Mouse (Mus musculus): ENCODE measurements around the gene Siglec1.
"Not testable (repeated sequence)": the region's sequence is repeated elsewhere in the genome, so short reads cannot be mapped to it uniquely, and the experiment has no call there.

Gene Siglec1

DNA sequence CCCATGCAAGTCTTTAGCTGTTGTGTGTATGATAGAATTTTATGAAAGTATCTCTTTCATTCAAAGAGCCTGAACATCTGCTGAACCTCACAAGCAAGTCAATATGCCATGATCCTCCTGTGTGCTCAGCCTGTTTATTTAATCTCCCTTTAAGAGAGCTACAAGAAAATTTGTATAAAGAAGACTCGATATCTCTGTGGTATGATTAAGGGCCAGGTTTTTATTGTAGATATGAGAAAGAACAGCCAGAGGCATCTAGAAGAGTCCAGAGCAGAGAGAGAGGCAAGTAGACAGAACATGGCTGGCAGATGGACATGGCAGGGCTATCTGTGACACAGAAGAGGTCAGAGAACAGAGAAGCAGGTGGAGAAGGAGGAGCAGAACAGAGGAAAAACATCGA is 40.5 kb downstream of the Siglec1 start:
- DNase-seq: no peak

DNA sequence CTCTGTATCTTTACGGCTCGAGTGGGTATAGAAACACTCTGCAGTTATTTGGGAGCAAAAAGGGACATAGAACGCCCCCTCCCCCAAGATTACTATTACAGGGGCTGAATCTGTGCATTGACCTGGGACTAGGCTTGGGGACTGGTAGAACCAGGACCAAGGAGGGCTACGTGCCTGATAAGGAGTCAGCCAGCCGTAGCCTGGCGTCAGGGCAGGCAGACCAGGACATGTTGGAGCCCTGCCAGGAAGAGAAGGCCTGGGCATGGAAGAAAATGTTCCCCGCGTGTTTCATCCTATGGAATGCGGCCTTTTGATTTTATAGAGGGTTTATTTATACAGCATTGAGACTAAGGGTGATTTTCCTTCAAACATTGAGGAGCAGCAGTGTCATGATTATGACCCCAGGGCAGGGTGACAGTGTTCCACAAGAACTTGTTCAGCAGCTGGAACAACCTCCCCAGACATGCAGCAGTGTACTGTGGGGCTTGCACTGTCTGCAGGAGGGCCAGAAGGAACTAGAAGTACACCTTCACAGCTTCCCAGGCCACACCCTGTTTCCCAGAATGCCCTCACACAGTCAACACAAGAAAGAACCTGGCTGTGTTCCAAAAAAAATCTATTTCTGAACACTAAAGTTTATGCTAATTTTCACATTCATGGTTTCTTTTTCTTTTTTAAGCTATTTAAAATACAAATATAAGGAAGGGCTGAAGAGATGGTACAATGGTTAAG is 41.4 kb downstream of the Siglec1 start:
- no peak for DNase-seq

GRCm38 (mm10) chr2:131044354-131044852 is 42.2 kb downstream of the Siglec1 start:
- no peak for DNase-seq

- DNase-seq: no peak
Measured at GRCm38 (mm10) chr2:131042988-131043387, 43.6 kb downstream of the Siglec1 start, which contains the start of gene Gfra4. TSS of gene Gfra4 (minus strand) at chr2:131043088.

DNA sequence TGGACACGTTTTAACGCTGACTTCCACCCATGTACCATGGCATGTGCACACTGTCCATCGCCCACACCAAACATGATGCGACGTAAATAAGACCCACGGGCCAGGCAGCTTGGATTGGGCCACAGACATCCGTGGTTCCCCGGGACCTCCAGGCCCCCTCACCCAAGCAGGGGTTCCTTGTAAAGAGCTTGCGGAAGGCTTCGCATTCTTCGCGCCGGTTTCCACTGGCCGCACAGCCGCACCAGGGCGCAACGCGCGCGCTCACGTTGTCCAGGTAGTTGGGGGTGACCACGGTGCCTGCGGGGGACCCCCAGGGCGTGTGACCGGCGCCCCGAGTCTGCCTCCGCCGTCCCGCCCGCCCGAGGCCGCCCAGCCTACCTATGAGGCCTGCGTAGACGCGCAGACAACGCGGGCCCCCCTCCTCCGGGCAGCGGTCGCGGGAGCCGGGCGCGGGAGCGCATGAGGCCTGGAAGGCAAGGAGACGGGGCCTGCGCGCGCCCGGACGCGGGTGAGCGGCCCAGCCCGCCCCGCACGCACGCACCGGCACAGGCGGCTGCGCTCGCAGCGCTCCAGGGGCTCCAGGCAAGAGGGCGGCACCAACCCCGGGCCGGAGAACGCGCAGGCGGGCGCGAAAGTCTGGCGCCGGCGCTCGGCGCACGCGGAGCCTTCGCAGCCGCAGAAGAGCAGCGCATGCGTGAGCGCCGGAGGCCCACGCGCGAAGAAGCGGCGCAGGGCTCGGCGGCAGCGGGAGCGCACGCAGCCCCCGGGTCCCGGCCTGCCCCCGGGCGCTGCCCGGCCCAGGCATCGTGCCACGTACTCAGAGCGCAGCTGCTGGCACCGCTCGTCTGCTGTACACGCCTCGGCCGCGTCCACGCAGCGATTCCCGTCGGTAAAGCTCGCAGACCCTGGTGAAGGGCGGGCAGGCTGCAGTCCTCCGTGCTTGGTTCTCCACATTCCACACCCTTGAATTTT is 45.4 kb downstream of the Siglec1 start:
- peak; percentile 64 for DNase-seq

GRCm38 (mm10) chr2:131038675-131039074 is 47.9 kb downstream of the Siglec1 start:
- no peak for DNase-seq

- no peak for DNase-seq
Measured at GRCm38 (mm10) chr2:131038197-131038596, 48.4 kb downstream of the Siglec1 start.

DNA sequence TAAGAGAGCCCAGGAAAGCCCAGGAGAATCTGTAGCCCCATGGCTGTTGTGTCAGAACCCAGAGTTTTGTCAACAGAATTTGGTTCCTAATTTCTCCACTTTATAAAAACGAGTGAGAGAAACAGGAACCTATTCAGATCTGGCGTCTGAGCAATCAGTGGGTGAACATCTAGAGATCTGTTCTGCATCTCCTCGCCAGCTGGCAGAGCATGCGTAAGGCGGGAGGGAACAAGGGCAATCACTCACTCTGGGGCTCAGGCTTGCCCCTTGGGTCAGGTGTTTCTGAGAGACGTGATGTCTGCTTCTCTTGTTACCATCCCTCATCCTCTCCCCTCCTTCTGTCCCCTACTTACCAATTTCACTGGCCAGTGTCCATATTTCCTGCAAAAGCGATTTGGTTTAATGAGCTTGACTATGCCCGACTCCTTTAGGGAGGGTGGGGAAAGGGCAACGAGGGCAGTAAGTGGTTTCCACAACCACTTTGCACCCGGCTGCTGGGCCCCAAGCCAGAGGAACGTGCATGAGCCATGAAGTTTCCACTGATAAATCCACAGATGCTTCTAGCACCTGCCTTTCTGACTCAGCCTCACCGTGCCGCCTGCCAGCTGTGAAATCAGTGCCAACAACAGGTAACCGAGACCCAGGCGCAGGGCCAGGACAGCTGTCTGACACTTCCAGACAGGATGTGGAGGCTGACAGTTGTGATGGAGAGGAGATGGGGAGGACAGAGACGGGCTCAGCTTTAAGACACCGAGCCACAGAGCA is 49.2 kb downstream of the Siglec1 start:
- DNase-seq: no peak

- no peak for DNase-seq
Measured at GRCm38 (mm10) chr2:131036757-131037156, 49.8 kb downstream of the Siglec1 start.

GRCm38 (mm10) chr2:131036343-131036742 is 50.2 kb downstream of the Siglec1 start:
- DNase-seq: no peak

DNA sequence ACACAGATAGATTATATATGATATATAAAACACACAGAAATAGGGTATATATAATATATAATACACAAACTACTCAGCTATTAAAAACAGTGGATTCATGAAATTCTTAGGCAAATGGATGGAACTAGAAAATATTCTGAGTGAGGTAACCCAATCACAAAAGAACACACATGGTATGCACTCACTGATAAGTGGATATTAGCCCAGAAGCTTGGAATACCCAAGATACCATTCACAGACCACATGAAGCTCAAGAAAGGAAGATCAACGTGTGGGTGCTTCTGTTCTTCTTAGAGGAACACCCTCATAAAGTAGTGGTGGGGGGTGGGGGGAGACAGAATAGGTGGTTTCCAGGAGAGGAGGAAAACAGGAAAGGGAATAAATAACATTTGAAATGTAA is 55.2 kb downstream of the Siglec1 start:
- not testable (repeated sequence) for DNase-seq

GRCm38 (mm10) chr2:131030998-131031397 is 55.6 kb downstream of the Siglec1 start:
- no peak for DNase-seq

- no peak for DNase-seq
Measured at GRCm38 (mm10) chr2:131030561-131030960, 56.0 kb downstream of the Siglec1 start.

GRCm38 (mm10) chr2:131029065-131029935 is 57.3 kb downstream of the Siglec1 start:
- no peak for DNase-seq

- no peak for DNase-seq
Measured at GRCm38 (mm10) chr2:131026941-131027340, 59.6 kb downstream of the Siglec1 start.

DNA sequence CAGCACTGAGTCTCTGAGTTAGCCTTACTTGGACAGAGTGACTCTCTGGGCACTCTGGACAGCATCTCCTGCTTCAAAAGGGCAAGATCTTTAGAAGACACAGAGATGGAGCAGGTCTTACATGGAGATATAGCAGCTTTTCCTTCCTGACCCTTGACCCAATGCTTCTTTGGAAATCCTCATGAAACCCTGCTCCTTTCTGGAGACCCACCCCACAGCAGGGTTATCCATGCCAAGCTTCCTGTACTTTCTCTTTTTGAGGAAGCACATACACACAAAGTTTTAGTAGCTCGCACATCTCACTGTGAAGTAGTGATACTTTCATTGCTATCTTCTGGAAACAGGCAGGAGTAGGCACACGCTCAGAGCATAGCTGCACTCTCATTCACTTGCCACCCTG is 61.3 kb downstream of the Siglec1 start:
- DNase-seq: no peak
